Mouse (Mus musculus) urinary bladder, postnatal 14 days (tissue): ENCODE data around the gene Pla2g12b.
"Not testable (repeated sequence)": the region's sequence is repeated elsewhere in the genome, so short reads cannot be mapped to it uniquely, and the experiment has no call there.

Source experiments
- DNase-seq: peaks from one replicate; pipeline ENCODE4 v3.0.0; 2021; ENCODE audit warnings: low spot score

Pla2g12b gene

DNA sequence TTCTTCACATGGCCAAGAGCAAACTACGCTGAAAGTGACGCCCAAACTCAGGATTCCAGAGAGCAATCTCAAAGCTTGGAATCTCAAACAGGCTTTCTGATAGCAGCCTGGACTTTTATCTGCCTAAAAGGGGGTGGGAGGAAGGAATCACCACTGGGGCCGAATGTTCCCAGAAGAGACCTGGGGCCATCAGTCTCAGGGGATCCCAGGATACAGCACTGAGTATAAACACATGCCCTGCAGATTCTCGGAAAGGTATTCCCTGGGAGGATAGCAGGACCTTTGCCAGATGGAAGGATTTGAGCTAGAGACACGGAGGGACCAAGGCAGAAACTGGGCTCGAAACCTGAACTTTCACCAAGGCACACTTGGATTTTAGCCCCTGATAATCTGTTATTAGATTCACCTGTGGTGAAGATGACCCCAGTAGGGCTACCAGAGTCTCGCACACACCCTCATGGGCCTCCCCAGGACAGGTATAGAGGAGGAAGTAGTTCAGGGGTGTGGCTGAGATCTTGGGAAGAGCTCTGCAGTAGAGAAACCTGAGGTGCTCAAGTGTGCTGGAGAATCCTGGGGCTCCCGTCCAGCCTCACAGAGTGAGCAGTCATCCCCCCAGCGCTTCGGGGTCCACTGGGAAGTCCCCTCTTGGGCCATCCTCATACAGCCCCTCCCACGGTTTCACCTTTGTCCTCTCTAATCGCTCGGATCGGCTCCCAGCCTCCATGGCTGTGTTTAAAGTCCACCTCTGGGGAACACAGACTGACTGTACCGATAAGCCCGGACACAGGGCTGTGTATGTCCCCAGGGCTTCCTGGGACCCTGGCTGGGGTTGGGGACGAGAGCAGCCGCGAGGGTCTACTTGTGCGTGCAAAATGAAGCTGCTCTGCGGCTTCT lies at the start of gene Pla2g12b:
TSS of gene Pla2g12b (plus strand) at position 762 of the 894 bp plus-strand sequence.
- no peak for DNase-seq

DNA sequence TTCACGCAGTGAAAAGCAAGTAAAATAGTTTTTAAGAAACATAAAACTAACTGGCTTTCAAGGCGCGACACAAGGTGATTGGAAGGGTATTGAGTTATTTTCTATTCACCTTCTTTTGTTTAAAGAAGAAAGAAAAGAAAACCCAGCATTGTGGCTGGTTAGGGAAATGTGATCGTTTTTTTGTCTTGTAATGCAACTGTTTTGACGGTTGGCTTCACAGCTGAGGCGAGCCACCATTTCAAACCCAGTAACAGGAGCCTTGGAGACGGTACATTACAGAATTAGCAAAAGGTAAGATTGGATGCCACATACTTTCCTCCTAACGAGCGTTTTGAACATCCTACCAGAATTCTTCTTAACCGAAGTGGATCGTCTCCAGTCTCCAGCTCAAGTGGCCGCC lies 49.3 kb upstream of the Pla2g12b start:
- DNase-seq: no peak

GRCm38 (mm10) chr10:59355020-59355419 lies 48.4 kb upstream of the Pla2g12b start:
- no peak for DNase-seq

DNA sequence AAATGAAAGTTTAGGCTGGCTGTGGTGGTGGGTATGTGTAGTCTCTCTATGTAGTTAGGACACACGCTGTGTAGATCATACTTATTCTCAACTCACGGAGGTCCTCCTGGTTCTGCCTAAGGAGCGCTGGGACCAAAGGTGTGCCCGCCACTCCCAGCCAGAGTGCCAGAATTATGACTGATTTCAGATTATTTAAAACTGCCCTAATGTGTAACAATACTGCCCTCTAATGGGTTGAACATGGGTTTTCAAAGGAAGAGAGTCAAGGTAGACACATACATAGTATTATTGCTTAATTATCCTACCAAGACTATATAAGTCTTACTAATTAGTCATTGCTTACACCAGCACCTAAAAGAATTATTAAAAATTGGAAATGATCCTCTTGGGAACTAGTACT lies 44.7 kb upstream of the Pla2g12b start:
- no peak for DNase-seq

DNA sequence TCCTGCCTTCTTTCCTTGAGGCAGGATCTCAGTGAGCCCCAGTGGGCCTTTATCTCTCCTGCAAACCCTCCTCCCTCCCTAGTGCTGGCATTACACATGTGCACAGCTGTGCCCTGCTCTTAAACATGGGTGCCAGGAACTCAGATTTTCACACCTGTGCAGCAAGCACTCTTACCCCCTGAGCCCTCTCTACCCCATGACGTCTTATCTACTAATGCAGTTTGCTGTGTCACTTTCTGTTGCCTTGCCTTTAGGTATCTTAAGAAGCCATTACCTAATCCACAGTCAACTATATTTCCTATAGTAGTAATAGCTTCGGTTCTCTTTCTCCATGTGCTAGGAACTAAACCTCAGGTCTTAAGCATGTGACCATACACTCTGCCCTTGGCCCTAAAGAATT lies 40.3 kb upstream of the Pla2g12b start:
- DNase-seq: no peak

DNA sequence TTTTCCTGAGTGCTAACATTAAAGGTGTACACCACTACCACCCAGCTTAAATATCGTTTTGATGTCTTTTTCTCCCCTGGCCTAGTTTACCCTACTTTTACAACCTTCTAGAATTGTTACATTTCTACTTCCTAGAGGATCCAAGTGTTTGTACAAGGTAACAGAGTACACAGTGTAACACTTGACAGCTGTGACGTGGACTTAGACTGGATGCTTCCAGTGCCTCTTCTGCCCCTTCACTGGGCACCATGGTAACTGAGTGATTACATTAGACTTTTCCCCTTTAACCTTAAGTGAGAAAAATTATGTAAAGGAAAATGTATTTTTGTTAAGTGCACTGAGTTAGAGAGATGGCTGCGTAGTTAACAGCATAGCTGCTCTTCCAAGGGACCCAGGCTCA lies 38.9 kb upstream of the Pla2g12b start:
- DNase-seq: no peak

DNA sequence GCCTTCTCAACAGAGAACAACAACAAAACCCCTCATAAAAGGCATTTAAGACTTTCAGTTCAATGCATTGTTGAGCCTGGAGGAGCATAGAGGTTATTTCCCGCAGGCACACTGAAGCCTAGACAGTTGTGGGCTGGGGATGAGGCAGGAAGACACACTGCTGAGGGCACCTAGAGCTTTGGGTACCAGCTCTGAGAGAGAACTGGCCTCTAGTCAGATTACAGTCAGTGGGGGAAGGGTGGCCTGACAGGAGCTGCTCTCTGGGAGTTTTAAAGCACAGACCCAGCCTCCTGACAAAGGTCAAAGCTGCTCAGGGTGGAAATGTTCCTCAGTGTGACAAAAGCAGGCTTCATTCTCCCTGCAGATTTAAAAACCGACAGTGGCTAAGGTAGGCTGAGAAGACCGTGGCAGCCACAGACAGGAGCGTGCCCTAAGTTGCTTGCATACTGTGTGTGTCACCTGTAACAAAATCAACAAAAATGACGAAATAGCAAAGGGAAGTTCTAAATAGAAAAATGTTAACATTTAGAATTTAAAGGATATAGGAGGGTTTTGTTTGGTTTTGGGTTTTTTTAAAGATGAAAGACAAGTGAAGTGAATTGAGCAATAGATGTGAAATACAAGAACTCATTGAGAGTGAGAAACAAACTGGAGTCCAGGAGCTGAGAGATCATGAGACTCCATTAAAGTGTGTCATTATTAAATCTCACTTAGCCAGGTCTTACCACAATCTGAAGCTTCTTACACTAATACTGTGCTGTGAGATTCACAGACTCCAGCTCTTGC lies 37.5 kb upstream of the Pla2g12b start:
- DNase-seq: no peak

DNA sequence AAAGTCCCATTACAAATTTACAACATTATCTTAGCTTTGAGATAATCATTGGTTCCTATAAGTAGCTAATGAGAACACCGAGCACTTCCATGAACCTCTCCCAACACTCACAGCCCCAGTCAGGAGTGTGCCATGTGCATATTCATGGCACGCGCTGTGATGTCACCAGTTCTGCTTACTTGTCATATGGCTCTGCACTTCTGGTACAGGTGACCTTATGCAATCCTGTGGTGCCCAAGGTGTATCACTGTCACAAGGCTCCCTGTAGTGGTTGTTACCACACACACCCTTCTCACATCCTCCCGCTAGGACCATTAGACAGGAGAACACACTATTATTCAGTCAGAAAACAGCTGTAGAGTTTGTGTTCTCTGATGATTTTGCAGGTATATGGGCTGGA lies 36.7 kb upstream of the Pla2g12b start:
- no peak for DNase-seq

DNA sequence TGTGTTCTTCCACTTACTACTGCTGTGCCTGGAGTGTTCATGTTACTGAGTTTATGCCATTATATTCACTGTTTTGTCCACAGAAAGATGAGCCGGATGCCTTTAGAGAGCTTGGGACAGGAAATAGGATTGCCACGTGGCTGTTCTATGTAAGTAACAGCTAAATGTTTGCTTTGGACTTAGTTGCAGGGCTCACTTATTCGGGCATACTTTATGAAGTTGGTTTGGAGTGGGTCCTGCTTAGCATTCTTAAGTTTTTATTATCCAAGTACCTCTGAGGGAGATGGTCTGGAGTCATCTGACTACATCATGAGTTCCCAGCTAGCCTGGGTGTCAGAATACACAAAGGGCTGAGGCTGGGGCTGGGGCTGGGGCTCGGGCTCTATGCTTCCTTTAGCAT lies 36.3 kb upstream of the Pla2g12b start:
- DNase-seq: no peak

DNA sequence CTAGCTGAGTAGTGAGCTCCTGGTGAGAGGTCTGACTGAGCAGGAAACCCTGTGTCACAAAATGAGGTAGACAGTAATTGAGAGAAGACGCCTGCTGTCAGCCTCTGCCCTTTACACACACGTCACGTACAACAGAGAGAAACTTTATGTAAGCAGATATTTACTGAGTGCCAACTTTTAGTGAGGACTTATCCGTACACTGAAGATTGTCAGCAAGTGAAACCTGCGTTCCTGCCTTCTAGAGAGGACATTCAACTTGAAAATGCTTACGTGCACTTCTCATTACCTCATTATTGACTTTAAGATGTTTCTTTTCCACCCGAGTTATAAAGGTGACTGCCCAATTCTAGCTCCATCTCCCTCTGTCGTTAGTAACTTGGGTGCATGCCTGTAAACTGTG lies 34.7 kb upstream of the Pla2g12b start:
- DNase-seq: no peak

- no peak for DNase-seq
Observed at GRCm38 (mm10) chr10:59369426-59369825, 34.0 kb upstream of the Pla2g12b start.

DNA sequence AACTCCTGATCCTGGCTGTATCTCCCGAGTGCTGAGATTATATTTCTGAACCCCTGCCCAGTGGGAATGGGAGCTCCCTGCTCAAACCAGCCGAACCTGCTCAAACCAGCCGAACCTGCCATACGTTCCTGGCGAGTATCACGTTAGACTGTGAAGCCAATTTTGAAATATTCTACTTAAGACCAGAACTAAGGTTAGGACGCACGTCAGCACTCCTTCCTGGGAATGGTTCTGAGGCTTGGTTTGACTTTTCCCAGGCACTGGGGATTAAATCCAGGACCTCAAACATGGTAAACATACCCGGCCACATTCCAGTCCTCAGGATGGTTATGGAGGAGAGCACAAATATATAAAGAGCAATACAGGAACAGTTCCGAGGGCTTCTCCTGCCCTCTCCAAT lies 25.6 kb upstream of the Pla2g12b start:
- DNase-seq: peak; percentile 55

GRCm38 (mm10) chr10:59378728-59379127 lies 24.7 kb upstream of the Pla2g12b start:
- no peak for DNase-seq

DNA sequence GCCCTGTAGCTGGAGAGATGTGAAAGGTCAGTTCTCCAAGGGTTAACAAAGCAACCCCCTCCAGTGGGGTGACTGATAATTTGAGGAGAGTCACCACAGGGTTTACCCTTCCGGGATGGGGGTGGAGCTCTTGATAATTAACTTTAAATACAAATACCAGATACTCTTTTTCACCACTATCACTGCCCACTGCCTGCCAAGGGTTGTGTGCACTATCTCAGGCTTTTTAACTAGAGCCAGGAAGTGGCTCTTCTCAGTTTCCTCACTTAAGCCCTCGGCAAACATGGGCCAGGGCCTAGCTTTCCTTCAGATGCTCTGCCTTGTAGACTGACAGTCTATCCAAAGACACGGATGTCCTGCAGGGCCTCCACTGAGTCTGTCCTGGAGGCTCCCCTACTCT lies 23.5 kb upstream of the Pla2g12b start:
- no peak for DNase-seq

DNA sequence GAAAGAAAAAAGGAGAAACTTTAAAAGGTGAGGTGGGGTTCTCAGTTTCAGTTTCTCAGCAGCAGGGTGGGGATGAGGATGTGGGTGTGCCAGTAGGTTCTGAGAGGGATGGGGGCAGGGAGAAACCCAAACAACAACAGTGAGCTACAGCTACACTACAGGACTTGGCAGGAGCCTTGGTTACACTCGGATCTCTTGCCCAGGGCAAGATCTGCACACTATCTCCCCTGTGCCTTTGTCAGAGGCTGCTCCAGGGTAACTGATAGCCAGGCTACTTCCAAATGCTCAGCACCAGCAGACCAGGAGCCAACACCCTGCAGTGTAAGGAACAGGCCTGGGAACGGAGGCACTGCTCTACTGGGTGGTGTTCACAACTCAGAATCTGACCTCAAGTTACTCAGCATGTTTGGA lies 23.0 kb upstream of the Pla2g12b start:
- DNase-seq: no peak

GRCm38 (mm10) chr10:59381563-59381962 lies 21.9 kb upstream of the Pla2g12b start:
- not testable (repeated sequence) for DNase-seq

- no peak for DNase-seq
Observed at GRCm38 (mm10) chr10:59386951-59387350, 16.5 kb upstream of the Pla2g12b start.

- no peak for DNase-seq
Observed at GRCm38 (mm10) chr10:59389652-59390051, 13.8 kb upstream of the Pla2g12b start.

GRCm38 (mm10) chr10:59391907-59392306 lies 11.6 kb upstream of the Pla2g12b start:
- DNase-seq: no peak

- not testable (repeated sequence) for DNase-seq
Observed at GRCm38 (mm10) chr10:59395461-59395860, 8.0 kb upstream of the Pla2g12b start, which contains the start of gene Gm10273. Gene Gm10273 (plus strand): TSS chr10:59395632.

- DNase-seq: no peak
Observed at GRCm38 (mm10) chr10:59403793-59404149, 311 bp downstream of the Pla2g12b start.

DNA sequence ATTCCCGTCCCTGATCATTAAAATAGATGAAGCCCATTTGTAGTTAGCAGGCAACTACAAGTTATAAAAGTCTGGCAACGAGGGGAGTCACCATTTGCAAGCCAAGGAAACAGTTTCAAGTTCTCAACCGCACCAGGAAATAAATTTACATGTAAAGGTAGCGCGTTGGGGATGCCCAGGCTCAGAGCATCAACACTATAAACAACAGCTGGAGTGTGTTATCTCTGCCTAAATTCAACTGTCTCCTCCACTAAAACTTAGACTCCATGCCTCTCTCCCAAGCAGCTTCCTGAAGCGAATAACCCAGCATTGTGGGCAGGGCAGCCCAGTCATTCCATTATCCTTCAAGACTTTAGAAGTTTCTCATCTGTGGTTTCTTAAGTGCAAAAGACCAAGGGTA lies 5.0 kb downstream of the Pla2g12b start:
- no peak for DNase-seq

- DNase-seq: no peak
Observed at GRCm38 (mm10) chr10:59410264-59410663, 6.8 kb downstream of the Pla2g12b start.
